Mouse (Mus musculus) cerebellum, adult 9-10 months (tissue): ENCODE measurements around the gene Evc2.

Source experiments
- DNase-seq: peaks from one replicate; pipeline ENCODE4 v3.0.0; 2022

The Evc2 gene

DNA sequence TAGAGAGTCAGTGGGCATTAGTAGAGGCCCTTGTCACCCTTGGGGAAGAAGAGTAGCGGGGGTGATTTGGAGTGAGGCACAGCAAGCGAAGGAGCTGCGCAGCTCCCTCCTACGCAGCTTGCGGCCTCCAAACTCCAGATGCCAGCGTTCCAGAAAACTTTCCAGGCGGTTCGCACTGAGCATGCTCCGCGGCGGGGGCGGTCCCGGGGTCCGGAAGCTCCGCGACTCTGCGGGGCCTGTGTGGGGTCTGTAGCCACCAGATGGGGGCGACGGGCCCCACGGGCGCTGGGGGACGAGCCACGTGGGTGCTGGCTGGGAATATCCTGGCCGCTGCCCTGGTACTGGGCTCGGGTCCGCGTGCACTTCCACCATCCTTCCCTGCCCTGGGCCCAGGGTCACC, at the start of gene Evc2:
TSS of gene Evc2 (plus strand) at position 212 of the 400 bp plus-strand sequence.
- peak; percentile 1 for DNase-seq

- DNase-seq, result peak; percentile 57
Measured at GRCm38 (mm10) chr5:37289236-37289635, 49.1 kb upstream of the Evc2 start.

DNA sequence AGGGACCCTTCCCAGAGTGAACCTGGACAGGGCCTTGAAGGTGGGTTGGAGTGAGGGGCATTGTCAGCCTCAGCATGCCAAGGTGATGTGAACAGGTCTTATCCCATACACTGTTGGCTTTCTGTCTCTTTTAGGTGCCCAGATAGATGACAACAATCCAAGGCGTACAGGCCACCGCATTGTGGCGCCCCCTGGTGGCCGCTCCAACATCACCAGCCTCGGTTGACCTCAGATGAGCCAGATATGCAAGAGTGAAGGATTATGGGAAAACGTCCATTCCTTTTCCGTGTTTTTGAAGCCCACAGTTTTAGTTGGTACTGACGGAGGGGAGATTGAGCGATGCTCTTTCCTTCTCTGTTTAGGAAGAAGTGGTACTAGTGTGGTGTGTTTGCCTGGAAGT, 47.3 kb upstream of the Evc2 start:
- DNase-seq, result peak; percentile 41

- DNase-seq, result no peak
Measured at GRCm38 (mm10) chr5:37296717-37297116, 41.6 kb upstream of the Evc2 start.

DNA sequence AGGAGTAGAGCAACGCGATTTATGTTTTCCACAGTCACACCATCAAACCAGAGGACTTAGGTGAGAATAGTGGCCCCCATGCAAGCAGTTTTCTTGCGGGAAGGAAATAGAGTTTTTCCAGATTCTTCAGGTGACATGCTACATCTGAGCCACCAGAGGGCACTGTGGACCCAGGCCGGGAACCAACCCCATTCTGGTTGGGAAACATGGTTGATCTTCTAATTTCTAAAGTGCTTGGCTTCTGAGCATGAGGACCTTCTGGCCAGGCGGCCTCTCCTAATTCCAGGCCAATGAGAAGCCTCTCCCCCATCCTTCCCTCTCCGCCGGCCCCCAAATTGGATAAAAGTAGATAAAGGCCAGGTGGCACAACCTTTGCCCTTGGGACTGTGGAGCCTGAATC, 39.9 kb upstream of the Evc2 start:
- DNase-seq, result no peak

DNA sequence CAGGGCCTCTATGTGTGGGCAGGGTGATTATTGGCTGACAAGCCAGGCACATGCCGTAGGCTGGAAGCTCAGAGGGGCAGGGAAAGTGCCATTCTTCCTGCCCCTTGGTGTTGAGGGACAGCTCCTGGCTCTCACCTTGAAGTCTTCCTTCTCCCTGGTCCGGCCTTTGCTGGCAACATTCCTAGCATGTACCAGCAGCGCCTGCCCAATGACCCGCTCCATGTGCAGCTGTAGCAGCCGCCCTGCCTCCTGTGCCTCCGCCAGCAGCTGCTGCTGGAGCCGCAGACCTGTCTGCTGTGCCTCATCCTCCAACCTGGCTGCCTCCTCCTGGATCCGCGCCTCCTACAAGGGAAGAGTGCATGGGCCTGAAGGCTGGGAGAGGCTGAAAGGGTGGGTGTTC, 28.3 kb upstream of the Evc2 start:
- no peak for DNase-seq

- no peak for DNase-seq
Measured at GRCm38 (mm10) chr5:37312980-37313722, 25.1 kb upstream of the Evc2 start.

DNA sequence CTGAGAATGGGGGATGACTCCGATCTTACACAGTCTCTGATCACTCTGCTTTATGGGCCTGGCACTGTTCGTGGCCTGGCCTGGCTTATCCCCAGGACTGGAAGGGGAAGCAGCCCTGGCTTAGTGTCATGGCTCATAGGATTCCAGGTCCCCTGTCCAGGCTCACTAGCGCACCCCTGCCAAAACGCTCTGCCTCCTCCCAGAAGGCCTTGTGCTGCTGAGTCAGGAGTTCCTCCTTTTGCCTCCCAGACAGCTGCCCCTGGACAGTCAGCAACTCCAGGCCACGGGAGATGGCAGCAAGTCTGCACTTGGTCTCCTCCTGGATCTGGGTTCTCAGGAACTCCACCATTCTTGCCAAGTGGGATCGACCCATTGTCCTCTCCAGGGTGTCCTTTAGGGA, 19.6 kb upstream of the Evc2 start:
- no peak for DNase-seq

GRCm38 (mm10) chr5:37320174-37320573, 18.1 kb upstream of the Evc2 start:
- no peak for DNase-seq

DNA sequence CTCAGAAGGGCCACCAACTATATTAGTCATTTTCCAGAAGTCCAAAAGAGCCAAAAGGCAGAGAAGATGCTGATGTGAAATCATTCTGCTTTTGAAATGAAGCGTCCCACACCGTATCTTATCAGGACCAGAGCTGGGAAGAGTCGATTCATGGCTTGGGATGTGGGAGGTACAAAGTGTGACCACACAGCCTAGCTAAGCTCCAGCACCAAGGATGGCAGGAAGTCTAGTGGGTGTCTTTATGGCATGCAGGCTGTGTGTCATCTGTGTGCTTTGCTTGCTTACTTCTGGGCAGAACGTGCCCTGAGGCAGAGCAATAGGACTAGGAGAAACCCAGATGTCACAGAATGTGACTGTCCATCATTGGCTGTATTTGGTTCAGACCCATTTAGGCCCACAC, 17.5 kb upstream of the Evc2 start:
- no peak for DNase-seq

GRCm38 (mm10) chr5:37326675-37327074, 11.6 kb upstream of the Evc2 start:
- no peak for DNase-seq

DNA sequence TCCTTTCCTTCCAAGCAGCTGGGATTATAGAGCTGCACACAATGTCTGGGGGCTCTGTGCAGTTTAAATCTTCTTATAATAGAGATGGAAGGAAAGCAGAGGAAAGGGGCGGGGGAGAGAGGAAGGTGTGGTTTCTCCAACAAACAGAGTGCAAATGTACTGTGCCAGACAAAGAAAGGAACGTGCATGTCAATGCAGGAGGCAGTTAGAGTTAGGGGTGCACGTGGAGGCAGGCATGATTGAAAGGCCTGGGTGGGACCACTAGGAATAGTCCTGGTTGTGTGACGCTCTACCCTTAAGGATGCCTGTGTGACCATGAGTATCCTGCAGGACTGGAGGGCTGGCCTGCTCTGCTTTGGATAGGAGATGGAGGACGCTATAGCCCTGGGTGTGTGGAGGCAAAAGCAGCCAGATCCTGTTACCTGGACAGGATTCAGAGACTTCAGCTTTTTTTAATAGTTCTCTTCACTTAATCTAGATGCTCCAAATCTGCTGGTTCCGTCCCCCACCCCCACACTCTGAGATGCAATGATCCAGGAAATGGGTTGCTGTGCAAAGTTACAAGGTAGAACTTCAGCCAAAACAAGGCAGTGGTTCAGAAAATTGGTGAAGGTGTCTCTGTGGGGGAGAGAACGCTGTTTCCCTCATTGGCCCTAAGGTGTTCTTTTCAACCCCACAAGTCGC, 7.7 kb upstream of the Evc2 start:
- DNase-seq, result no peak

- DNase-seq, result no peak
Measured at GRCm38 (mm10) chr5:37331133-37331505, 7.2 kb upstream of the Evc2 start.

DNA sequence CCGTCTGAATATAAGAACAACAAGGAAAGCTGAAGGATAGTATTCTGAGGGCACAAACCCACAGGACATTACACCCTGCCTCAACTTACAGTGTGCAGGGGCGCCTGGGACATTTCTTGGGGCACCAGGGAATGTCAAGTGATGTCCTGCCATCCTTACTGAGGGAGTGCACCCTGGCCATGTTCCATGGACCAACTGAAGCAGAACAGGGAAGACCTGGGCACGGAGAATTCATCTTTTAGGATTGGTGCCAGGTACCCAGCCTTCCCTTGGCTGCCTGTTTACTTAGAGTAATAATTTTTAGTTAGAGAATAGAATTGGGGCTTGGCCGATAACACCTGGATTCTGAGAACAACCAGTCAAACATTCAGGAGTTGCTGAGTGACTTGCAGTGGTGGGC, 6.2 kb upstream of the Evc2 start:
- no peak for DNase-seq

GRCm38 (mm10) chr5:37335061-37335460, 3.2 kb upstream of the Evc2 start:
- DNase-seq, result no peak

DNA sequence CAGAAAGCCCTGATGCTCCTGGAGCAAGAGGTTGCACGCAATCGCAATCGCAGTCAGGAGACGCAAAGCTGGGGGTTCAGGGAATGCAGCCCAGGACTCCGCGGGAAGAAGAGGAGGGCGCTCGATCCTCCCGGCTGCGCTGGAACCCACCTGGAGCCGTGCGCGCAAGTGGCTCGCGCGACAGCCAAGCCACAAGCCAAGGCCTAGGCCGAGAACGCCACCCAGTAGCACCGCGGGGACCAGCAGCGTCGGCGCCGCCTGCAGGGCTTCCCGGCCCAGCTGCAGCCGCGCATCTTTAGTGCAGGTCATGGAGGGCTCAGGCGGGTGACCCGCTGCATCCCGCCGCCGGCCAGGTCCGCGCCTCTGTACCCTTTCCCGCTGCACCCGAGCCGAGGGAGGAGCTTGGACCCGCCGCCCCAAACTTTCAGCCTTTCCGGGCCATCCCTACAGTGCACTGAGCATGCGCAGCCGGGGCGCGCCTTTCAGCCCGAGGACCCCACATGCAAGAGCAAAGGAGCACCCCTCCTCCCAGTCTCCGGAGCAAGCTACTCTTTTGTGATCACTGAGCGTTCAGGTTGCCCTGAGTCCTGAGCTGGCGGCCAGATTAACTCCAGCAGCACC, 1.7 kb upstream of the Evc2 start, which contains the start of gene Evc:
TSS of gene Evc (minus strand) at position 410 of the 621 bp plus-strand sequence.
- peak; percentile 5 for DNase-seq

- DNase-seq, result no peak
Measured at GRCm38 (mm10) chr5:37337696-37338095, 603 bp upstream of the Evc2 start.

DNA sequence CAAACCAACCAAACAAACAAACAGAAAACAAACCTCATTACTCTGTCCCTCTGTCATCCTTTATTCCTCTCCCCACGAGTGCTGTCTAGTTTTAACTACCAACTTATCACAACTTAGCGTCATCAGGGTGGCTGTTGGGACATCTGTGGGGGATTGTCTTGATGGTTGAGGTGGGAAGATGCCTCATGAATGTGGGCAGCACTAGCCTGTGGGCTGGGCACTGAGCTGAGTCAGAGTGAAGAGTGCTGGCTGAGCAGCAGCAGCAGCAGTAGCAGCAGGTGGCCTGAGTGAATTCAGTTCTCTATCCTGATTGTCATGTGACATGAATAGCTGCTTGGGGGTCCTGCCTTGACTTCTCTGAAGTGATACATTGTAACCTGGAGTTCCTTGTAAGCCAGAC, 5.7 kb downstream of the Evc2 start:
- no peak for DNase-seq

DNA sequence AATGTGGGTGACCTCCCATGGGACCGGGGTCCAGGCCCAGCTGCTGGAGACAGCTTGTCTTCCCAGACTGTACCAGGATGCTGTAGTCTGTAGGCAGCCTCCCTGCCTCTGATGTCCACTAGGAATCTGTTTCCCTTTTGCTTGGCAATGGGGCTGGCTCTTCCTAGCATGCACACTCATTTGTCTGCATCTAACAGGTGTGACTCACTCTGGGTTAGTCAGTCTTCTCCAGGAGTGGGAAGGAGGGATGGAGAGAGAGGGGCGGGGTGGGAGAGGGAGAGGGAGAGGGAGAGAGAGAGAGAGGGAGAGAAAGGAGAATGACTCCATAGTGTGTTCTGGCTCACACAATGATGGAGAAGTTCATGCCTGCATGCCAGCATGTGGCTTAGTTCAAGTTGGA, 13.5 kb downstream of the Evc2 start:
- no peak for DNase-seq

DNA sequence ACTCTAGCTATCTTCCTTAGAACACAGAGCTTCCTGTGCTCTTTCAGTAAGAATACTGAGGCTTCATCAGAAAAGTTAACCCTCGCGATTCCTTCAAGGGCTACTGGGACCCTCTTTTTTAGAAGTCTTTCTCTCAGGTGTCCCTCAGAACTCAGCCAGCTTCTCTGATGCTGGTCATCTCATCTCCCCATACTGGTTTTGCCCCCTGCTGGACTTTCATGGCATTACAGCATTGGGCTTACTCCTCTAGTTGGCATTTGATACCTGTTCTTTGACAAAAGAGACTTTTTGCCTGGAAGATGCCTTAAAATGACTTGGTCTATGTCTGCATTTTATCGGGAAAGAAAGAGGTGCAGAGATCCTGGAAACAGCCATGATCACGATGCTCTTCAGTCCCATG, 16.1 kb downstream of the Evc2 start:
- peak; percentile 25 for DNase-seq

DNA sequence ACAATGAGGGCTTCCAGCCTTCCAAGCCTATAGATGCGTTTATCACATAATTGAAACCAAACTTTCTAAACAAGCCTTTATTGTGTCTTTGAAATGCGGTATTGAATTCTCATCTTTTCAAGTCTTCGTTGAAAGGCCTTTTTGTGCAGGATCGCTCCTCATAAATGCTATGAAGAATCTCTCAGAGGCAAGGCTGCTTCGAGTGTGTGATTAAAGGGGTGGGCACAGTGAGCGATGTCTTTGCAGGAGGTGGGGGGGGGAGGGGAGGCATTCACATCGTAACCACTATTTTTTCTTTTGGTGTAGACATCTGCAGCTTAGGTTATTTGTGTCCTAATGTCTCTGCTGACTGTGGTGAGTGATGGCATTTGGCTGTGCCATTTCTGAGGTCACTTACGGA, 17.7 kb downstream of the Evc2 start:
- DNase-seq, result no peak

DNA sequence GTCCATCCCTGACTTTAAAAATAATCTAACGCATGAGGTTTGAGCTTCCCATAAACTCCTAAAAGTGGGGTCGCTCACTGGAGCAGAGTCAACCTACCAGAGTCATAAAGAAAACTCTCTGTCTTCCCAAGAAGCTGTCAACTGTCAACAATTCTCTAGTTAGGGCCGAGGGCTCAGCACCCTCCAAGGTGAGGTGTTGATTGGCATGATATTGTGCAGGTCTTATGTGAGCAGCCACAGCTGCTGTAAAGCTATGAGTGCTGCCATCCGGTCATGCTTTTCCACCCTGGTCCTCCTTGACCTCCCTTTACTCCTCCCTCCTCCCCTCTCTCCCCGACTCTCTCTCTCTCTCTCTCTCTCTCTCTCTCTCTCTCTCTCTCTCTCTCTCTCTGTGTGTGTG, 24.3 kb downstream of the Evc2 start:
- no peak for DNase-seq

- DNase-seq, result no peak
Measured at GRCm38 (mm10) chr5:37363284-37363683, 25.0 kb downstream of the Evc2 start.

DNA sequence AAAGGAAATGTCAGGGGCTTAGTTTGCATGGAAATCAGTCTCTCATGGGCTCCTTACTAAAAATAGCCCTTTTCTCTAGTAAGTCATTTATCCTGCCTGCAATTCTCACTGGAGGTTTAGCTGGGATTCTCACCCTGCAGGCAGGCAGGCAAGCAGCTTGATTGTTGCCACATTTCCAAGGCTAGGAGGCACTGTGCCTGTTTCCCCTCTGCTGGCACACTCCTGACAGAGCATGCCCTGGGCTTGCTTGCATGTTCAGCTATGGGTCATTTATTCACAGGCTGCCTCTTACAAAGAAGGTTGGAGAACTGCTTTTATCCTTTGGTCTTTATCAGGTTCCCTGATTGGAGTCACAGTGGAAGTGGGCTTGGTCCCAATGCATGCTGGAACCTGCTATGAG, 27.5 kb downstream of the Evc2 start:
- no peak for DNase-seq
